Mouse (Mus musculus): ENCODE data around the gene Kif21b. TPM values are rescaled to one million over a fixed set of nuclear protein-coding genes. Genes with fewer than 3 reads are reported as not detected.

The Kif21b gene
- polyA plus RNA-seq, 1 experiment from 2014 or later, result 4.7 TPM

GRCm38 (mm10) chr1:136116183-136116582, 15.0 kb upstream of the Kif21b start:
- Histone ChIP-seq H3K4me2 (no peak overlapping the region), H3K27ac (no peak overlapping the region), H3K4me1 (peaks cover 20% of the 10 kb centered on the region), H3K9ac (no peak overlapping the region), H3K9me3 (no peaks in the 10 kb centered on the region), H3K4me3 (no peak overlapping the region), H3K36me3 (no peaks in the 10 kb centered on the region), H3K27me3 (0 out of 2 replicates have a peak, but pooled peaks cover 2% of the 10 kb centered on the region)
- ATAC-seq (ENCODE audit: insufficient number of reproducible peaks, insufficient read depth, low FRiP score, low TSS enrichment, low read depth), result no peak
- 31% methylated on average over 3 of the region's 3 CpGs for WGBS

- no peak overlapping the region for H3K4me3 ChIP-seq
- ATAC-seq (ENCODE audit: insufficient number of reproducible peaks, insufficient read depth, low FRiP score, low TSS enrichment, low read depth), result no peak
- WGBS, result 84% methylated on average over 9 of the region's 9 CpGs
- H3K4me2 ChIP-seq, result no peak overlapping the region
- H3K36me3 ChIP-seq, result no peaks in the 10 kb centered on the region
- H3K27ac ChIP-seq, result no peak overlapping the region
- no peak overlapping the region for H3K9ac ChIP-seq
- no peaks in the 10 kb centered on the region for H3K27me3 ChIP-seq
- no peaks in the 10 kb centered on the region for H3K9me3 ChIP-seq
- peaks cover 20% of the 10 kb centered on the region for H3K4me1 ChIP-seq
Observed at GRCm38 (mm10) chr1:136117069-136117468, 14.1 kb upstream of the Kif21b start.

- H3K4me2 ChIP-seq, result no peak overlapping the region
- WGBS, result 16% methylated on average over 8 of the region's 8 CpGs
- H3K27ac ChIP-seq, result 0 out of 2 replicates have a peak overlapping the region, but pooled peaks have one; percentile 33
- no peaks in the 10 kb centered on the region for H3K27me3 ChIP-seq
- peaks cover 20% of the 10 kb centered on the region for H3K4me1 ChIP-seq
- no peaks in the 10 kb centered on the region for H3K36me3 ChIP-seq
- H3K9me3 ChIP-seq, result no peaks in the 10 kb centered on the region
- H3K9ac ChIP-seq, result no peak overlapping the region
- H3K4me3 ChIP-seq, result no peak overlapping the region
- ATAC-seq (ENCODE audit: insufficient number of reproducible peaks, insufficient read depth, low FRiP score, low TSS enrichment, low read depth), result 0 out of 2 replicates have a peak, but pooled peaks have one; percentile 16
Observed at GRCm38 (mm10) chr1:136118875-136119274, 12.3 kb upstream of the Kif21b start.

GRCm38 (mm10) chr1:136119571-136120262, 11.5 kb upstream of the Kif21b start:
- Histone ChIP-seq H3K9me3 (no peaks in the 10 kb centered on the region), H3K4me3 (no peak overlapping the region), H3K36me3 (no peaks in the 10 kb centered on the region), H3K9ac (no peak overlapping the region), H3K27me3 (no peaks in the 10 kb centered on the region), H3K27ac (no peak overlapping the region), H3K4me2 (no peak overlapping the region), H3K4me1 (peaks cover 20% of the 10 kb centered on the region)
- WGBS, result 75% methylated on average over 7 of the region's 7 CpGs
- no peak; the same call in 1 of the 2 replicates for ATAC-seq (ENCODE audit: insufficient number of reproducible peaks, insufficient read depth, low FRiP score, low TSS enrichment, low read depth)

- WGBS, result 76% methylated on average over 1 of the region's 1 CpGs
- H3K4me1 ChIP-seq, result peaks cover 20% of the 10 kb centered on the region
- no peaks in the 10 kb centered on the region for H3K9me3 ChIP-seq
- H3K27me3 ChIP-seq, result no peaks in the 10 kb centered on the region
- no peak overlapping the region for H3K9ac ChIP-seq
- H3K27ac ChIP-seq, result no peak overlapping the region
- H3K4me3 ChIP-seq, result no peak overlapping the region
- no peaks in the 10 kb centered on the region for H3K36me3 ChIP-seq
- ATAC-seq (ENCODE audit: insufficient number of reproducible peaks, insufficient read depth, low FRiP score, low TSS enrichment, low read depth), result no peak
- H3K4me2 ChIP-seq, result no peak overlapping the region
Observed at GRCm38 (mm10) chr1:136120263-136120603, 11.0 kb upstream of the Kif21b start.

GRCm38 (mm10) chr1:136120785-136121184, 10.4 kb upstream of the Kif21b start:
- H3K4me1 ChIP-seq, result peaks cover 20% of the 10 kb centered on the region
- ATAC-seq (ENCODE audit: insufficient number of reproducible peaks, insufficient read depth, low FRiP score, low TSS enrichment, low read depth), result no peak
- H3K4me2 ChIP-seq, result no peak overlapping the region
- no peak overlapping the region for H3K9ac ChIP-seq
- no peaks in the 10 kb centered on the region for H3K36me3 ChIP-seq
- no peak overlapping the region for H3K4me3 ChIP-seq
- H3K27ac ChIP-seq, result no peak overlapping the region
- 50% methylated on average over 6 of the region's 6 CpGs for WGBS
- H3K9me3 ChIP-seq, result no peaks in the 10 kb centered on the region
- H3K27me3 ChIP-seq, result no peaks in the 10 kb centered on the region

- Histone ChIP-seq H3K9me3 (no peaks in the 10 kb centered on the region), H3K4me1 (peaks cover 26% of the 10 kb centered on the region), H3K36me3 (no peaks in the 10 kb centered on the region), H3K4me2 (no peak overlapping the region), H3K4me3 (no peak overlapping the region), H3K9ac (no peak overlapping the region), H3K27ac (no peak overlapping the region), H3K27me3 (no peaks in the 10 kb centered on the region)
- no peak for ATAC-seq (ENCODE audit: insufficient number of reproducible peaks, insufficient read depth, low FRiP score, low TSS enrichment, low read depth)
- WGBS, result 80% methylated on average over 8 of the region's 8 CpGs
Observed at GRCm38 (mm10) chr1:136122030-136122429, 9.2 kb upstream of the Kif21b start.

- H3K36me3 ChIP-seq, result no peaks in the 10 kb centered on the region
- H3K4me2 ChIP-seq, result no peak overlapping the region
- H3K9me3 ChIP-seq, result no peaks in the 10 kb centered on the region
- H3K9ac ChIP-seq, result no peak overlapping the region
- 72% methylated on average over 10 of the region's 10 CpGs for WGBS
- H3K4me3 ChIP-seq, result no peak overlapping the region
- H3K4me1 ChIP-seq, result peaks cover 42% of the 10 kb centered on the region
- H3K27me3 ChIP-seq, result no peaks in the 10 kb centered on the region
- no peak overlapping the region for H3K27ac ChIP-seq
- no peak for ATAC-seq (ENCODE audit: insufficient number of reproducible peaks, insufficient read depth, low FRiP score, low TSS enrichment, low read depth)
Observed at GRCm38 (mm10) chr1:136126159-136126765, 4.9 kb upstream of the Kif21b start.

- WGBS, result 50% methylated on average over 10 of the region's 10 CpGs
Observed at GRCm38 (mm10) chr1:136126895-136127294, 4.3 kb upstream of the Kif21b start.

GRCm38 (mm10) chr1:136127856-136128255, 3.3 kb upstream of the Kif21b start:
- Histone ChIP-seq H3K9ac (no peak overlapping the region), H3K27me3 (no peaks in the 10 kb centered on the region), H3K4me2 (no peak overlapping the region), H3K36me3 (no peaks in the 10 kb centered on the region), H3K4me3 (no peak overlapping the region), H3K9me3 (no peaks in the 10 kb centered on the region), H3K4me1 (peaks cover 54% of the 10 kb centered on the region), H3K27ac (peak overlapping the region; percentile 48; the same call in 1 of the 2 replicates)
- ATAC-seq (ENCODE audit: insufficient number of reproducible peaks, insufficient read depth, low FRiP score, low TSS enrichment, low read depth), result no peak
- 53% methylated on average over 3 of the region's 3 CpGs for WGBS

More at GRCm38 (mm10) chr1:136126895-136127294, 4.3 kb upstream of the Kif21b start:
- Histone ChIP-seq H3K9me3 (no peaks in the 10 kb centered on the region), H3K27me3 (no peaks in the 10 kb centered on the region), H3K27ac (no peak overlapping the region), H3K9ac (no peak overlapping the region), H3K4me1 (peaks cover 44% of the 10 kb centered on the region), H3K4me3 (no peak overlapping the region), H3K36me3 (no peaks in the 10 kb centered on the region), H3K4me2 (no peak overlapping the region)
- ATAC-seq (ENCODE audit: insufficient number of reproducible peaks, insufficient read depth, low FRiP score, low TSS enrichment, low read depth), result no peak

- Histone ChIP-seq H3K27me3 (no peaks in the 10 kb centered on the region), H3K4me3 (no peak overlapping the region), H3K4me2 (no peak overlapping the region), H3K9me3 (no peaks in the 10 kb centered on the region), H3K27ac (no peak overlapping the region), H3K36me3 (no peaks in the 10 kb centered on the region), H3K9ac (no peak overlapping the region), H3K4me1 (peaks cover 60% of the 10 kb centered on the region)
- ATAC-seq (ENCODE audit: insufficient number of reproducible peaks, insufficient read depth, low FRiP score, low TSS enrichment, low read depth), result no peak
- WGBS, result 44% methylated on average over 5 of the region's 5 CpGs
Observed at GRCm38 (mm10) chr1:136128416-136128815, 2.8 kb upstream of the Kif21b start.

- Histone ChIP-seq H3K9me3 (no peaks in the 10 kb centered on the region), H3K9ac (peak overlapping the region; percentile 32; the same call in 1 of the 2 replicates), H3K4me2 (no peak overlapping the region), H3K4me3 (no peak overlapping the region), H3K27ac (no peak overlapping the region), H3K36me3 (no peaks in the 10 kb centered on the region), H3K4me1 (peaks cover 66% of the 10 kb centered on the region), H3K27me3 (no peaks in the 10 kb centered on the region)
- no peak for ATAC-seq (ENCODE audit: insufficient number of reproducible peaks, insufficient read depth, low FRiP score, low TSS enrichment, low read depth)
- WGBS, result 38% methylated on average over 4 of the region's 4 CpGs
Observed at GRCm38 (mm10) chr1:136128944-136129589, 2.1 kb upstream of the Kif21b start.

Data from embryonic facial prominence, embryonic 13.5 days (tissue).